Mouse (Mus musculus) heart, adult 2 months (tissue): ENCODE data around the gene Clic3. TPM values are rescaled to one million over a fixed set of nuclear protein-coding genes. Genes with fewer than 3 reads are reported as not detected.

Source experiments
- DNase-seq, 2 experiments: peaks; one replicate each; pipeline ENCODE4 v3.0.0; 2021
- H3K27ac ChIP-seq: fragments of 200-600 bp; 2 replicates; pipeline ENCODE4 v1.8.1; 2022
- H3K27me3 ChIP-seq: fragments of 200-500 bp; 2 replicates; pipeline ENCODE4 v1.6.1; 2012; ENCODE audit warnings: mild to moderate bottlenecking, low read length, inconsistent platforms, mixed read lengths; ENCODE audit not compliant: control insufficient read depth, insufficient read depth
- H3K36me3 ChIP-seq: fragments of 200-500 bp; 2 replicates; pipeline ENCODE4 v1.6.1; 2012; ENCODE audit warnings: low read length, inconsistent platforms; ENCODE audit not compliant: control insufficient read depth, insufficient read depth
- H3K4me1 ChIP-seq: fragments of 200-500 bp; 2 replicates; pipeline ENCODE4 v1.6.1; 2011; ENCODE audit warnings: low read length; ENCODE audit not compliant: control insufficient read depth, insufficient read depth
- H3K4me3 ChIP-seq: fragments of 200-600 bp; 2 replicates; pipeline ENCODE4 v1.8.1; 2022
- H3K79me2 ChIP-seq: fragments of 200-500 bp; replicated peaks from 2 replicates; pipeline ENCODE4 v1.6.1; 2012; ENCODE audit warnings: mild to moderate bottlenecking, inconsistent platforms, low read length, moderate library complexity, mixed read lengths; ENCODE audit not compliant: control insufficient read depth, insufficient read depth
- H3K9ac ChIP-seq: fragments of 200-500 bp; 2 replicates; pipeline ENCODE4 v1.6.1; 2012; ENCODE audit warnings: low read depth, mild to moderate bottlenecking, control low read depth, inconsistent platforms, low read length, mixed read lengths
- CTCF ChIP-seq: fragments of 200-600 bp; IDR thresholded peaks from 2 replicates; pipeline ENCODE4 v1.8.1; 2022; ENCODE audit warnings: antibody characterized with exemption, mild to moderate bottlenecking, moderate library complexity
- EP300 ChIP-seq: fragments of 200-500 bp; IDR thresholded peaks from 2 replicates; pipeline ENCODE4 v1.6.1; 2011; ENCODE audit warnings: low read depth, low read length, control low read depth; ENCODE audit not compliant: insufficient read depth
- POLR2A ChIP-seq: fragments of 200-500 bp; IDR thresholded peaks from 2 replicates; pipeline ENCODE4 v1.6.1; 2011; ENCODE audit warnings: mild to moderate bottlenecking, low read depth, low read length, control low read depth; ENCODE audit not compliant: insufficient read depth
- WGBS: fragments of 180-500 bp; shearing (Covaris S2); methylation state at CpG from one replicate; pipeline ENCODE4 v1.1.7; 2018; 5-methylcytosine and 5-hydroxymethylcytosine counted together
- intact Hi-C: fragments of 180-260 bp; cut with DNase I; formaldehyde crosslinking; loops from one replicate; pipeline ENCODE4 v1.15.1; 2025
- polyA plus RNA-seq: library from polyadenylated mRNA; depleted of rRNA; stranded (reverse); fragments of >200 nt; gene quantifications from 2 replicates; pipeline ENCODE4 v1.2.3, GENCODE M21; 2012
- total RNA-seq, 2 experiments: library from RNA; stranded (reverse); gene quantifications; 2 replicates each; pipeline ENCODE4 v1.2.3; 2021

Clic3 gene
- total and polyA plus RNA-seq, 3 experiments, result 1.4 to 7.4 (median 1.8) TPM

GRCm38 (mm10) chr2:25498622-25499478 is 42.2 kb downstream of the Clic3 start:
- Histone ChIP-seq H3K9ac (no peak overlapping the region), H3K27me3 (no peaks in the 10 kb centered on the region), H3K27ac (no peak overlapping the region), H3K4me3 (no peak overlapping the region), H3K36me3 (no peaks in the 10 kb centered on the region), H3K4me1 (peaks cover 6% of the 10 kb centered on the region), H3K79me2 (no peaks in the 10 kb centered on the region)
- DNase-seq, result peak in 1 of 2 experiments; percentile 28
- no peak for TF ChIP-seq POLR2A
- 0 out of 2 replicates have a peak, but pooled peaks have one; percentile 10 for TF ChIP-seq CTCF
- intact Hi-C loops, result no loop called here
- WGBS, result 69% methylated on average over 15 of the region's 15 CpGs

GRCm38 (mm10) chr2:25500071-25500575 is 43.5 kb downstream of the Clic3 start:
- TF ChIP-seq POLR2A (no peak; the same call in 1 of the 2 replicates), CTCF (no peak)
- H3K4me1 ChIP-seq, result peaks cover 6% of the 10 kb centered on the region
- no peaks in the 10 kb centered on the region for H3K79me2 ChIP-seq
- H3K36me3 ChIP-seq, result no peaks in the 10 kb centered on the region
- H3K4me3 ChIP-seq, result peak overlapping the region; percentile 50
- intact Hi-C loops, result loop anchor here (2.0 to 5.0 kb wide), 2 partner anchors 41 to 47 kb away; partner anchors contain the start of gene Traf2
- peak overlapping the region; percentile 62 for H3K9ac ChIP-seq
- 56% methylated on average over 6 of the region's 6 CpGs for WGBS
- DNase-seq, result no peak
- H3K27me3 ChIP-seq, result no peaks in the 10 kb centered on the region
- H3K27ac ChIP-seq, result peak overlapping the region; percentile 94

- intact Hi-C loops, result loop anchor here (2.0 to 5.0 kb wide), 2 partner anchors 42 to 47 kb away; partner anchors contain the start of gene Traf2
- DNase-seq, result peak; percentile 84 to 89
Measured at GRCm38 (mm10) chr2:25500576-25501405, 44.2 kb downstream of the Clic3 start, which contains the start of gene Fbxw5. Gene Fbxw5 (plus strand): TSS chr2:25500750.

GRCm38 (mm10) chr2:25501593-25502486 is 45.2 kb downstream of the Clic3 start, which contains the start of gene C8g:
Gene C8g (minus strand): TSS chr2:25501719.
- Histone ChIP-seq H3K27me3 (no peaks in the 10 kb centered on the region), H3K9ac (peak within 1 kb of the TSS; percentile 94), H3K27ac (peak within 1 kb of the TSS; percentile 94), H3K79me2 (no peaks in the 10 kb centered on the region), H3K4me1 (peaks cover 6% of the 10 kb centered on the region), H3K4me3 (peak within 1 kb of the TSS; percentile 74), H3K36me3 (no peaks in the 10 kb centered on the region)
- WGBS, result 75% methylated on average over 20 of the region's 20 CpGs
- DNase-seq, result no peak
- intact Hi-C loops, result loop anchor here (2.0 to 5.0 kb wide), 2 partner anchors 43 to 45 kb away; partner anchors contain the start of gene Traf2
- no peak for TF ChIP-seq POLR2A
- no peak for TF ChIP-seq EP300
- TF ChIP-seq CTCF, result no peak

More at GRCm38 (mm10) chr2:25500576-25501405, 44.2 kb downstream of the Clic3 start, which contains the start of gene Fbxw5:
- H3K79me2 ChIP-seq, result no peaks in the 10 kb centered on the region
- H3K36me3 ChIP-seq, result no peaks in the 10 kb centered on the region
- H3K27ac ChIP-seq, result peak within 1 kb of the TSS; percentile 94
- H3K4me3 ChIP-seq, result peak within 1 kb of the TSS; percentile 74
- no peaks in the 10 kb centered on the region for H3K27me3 ChIP-seq
- TF ChIP-seq CTCF (no peak), POLR2A (peak; percentile 93; the same call in 1 of the 2 replicates)
- peaks cover 6% of the 10 kb centered on the region for H3K4me1 ChIP-seq
- H3K9ac ChIP-seq, result peak within 1 kb of the TSS; percentile 94
- under 1% methylated on average over 40 of the region's 44 CpGs for WGBS

GRCm38 (mm10) chr2:25502726-25503125 is 46.1 kb downstream of the Clic3 start:
- Histone ChIP-seq H3K27ac (no peak overlapping the region), H3K4me1 (peaks cover 6% of the 10 kb centered on the region), H3K27me3 (no peaks in the 10 kb centered on the region), H3K36me3 (no peaks in the 10 kb centered on the region), H3K4me3 (no peak overlapping the region), H3K79me2 (no peaks in the 10 kb centered on the region), H3K9ac (no peak overlapping the region)
- WGBS, result 68% methylated on average over 3 of the region's 3 CpGs
- TF ChIP-seq CTCF, result no peak
- no peak for TF ChIP-seq POLR2A
- TF ChIP-seq EP300, result no peak
- intact Hi-C loops, result loop anchor here (5.0 kb wide), 1 partner anchor 45 kb away; the partner anchor contains the start of gene Traf2
- no peak for DNase-seq
